Mouse (Mus musculus): ENCODE results near the gene Stk32c. TPM values are rescaled to one million over a fixed set of nuclear protein-coding genes. Genes with fewer than 3 reads are reported as not detected.

Stk32c gene
- polyA plus RNA-seq, 1 experiment: 15.1 TPM

GRCm38 (mm10) chr7:139093781-139094180 lies 119.3 kb downstream of the Stk32c start:
- no peak for DNase-seq (ENCODE audit: low spot score)

DNA sequence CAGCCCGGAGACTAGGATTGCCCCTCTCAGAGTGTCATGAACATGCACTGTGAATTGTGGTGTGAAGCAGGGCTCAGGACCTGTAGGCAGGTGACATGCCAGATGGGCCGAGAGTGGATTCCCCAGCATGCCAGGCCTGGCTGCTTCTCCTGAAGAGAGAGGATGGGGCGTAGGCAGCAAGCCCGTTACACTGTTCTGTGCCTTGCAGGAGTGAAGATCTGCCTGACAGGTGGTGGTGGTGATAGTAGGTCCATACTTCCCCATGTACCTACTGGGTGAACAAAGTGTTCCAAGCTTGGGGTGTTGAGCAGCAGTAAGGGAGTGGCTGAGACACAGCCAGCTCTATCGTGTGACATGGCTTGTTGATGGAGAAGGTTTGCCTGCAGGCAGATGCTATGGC lies 120.0 kb downstream of the Stk32c start:
- DNase-seq (ENCODE audit: low spot score): no peak

DNA sequence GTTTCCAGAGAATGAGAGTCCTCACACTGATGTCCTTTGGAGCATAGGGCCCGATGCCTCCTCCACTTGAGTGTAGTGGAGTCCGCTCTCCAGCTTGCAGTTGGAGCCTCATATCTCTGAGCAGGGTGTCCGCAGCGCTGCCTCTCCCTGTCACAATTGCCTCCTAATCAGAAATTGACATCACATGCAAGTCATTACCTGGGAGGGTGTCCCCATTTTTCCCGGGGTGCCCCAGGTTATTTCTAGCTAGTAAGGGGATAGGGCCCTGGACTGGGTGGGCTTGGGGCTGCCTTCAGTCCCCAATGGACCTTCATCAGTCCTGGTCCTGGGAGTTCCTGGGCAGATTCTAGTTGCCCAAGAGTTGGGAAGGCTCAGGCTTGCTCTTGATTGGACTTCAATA lies 120.4 kb downstream of the Stk32c start:
- no peak for DNase-seq (ENCODE audit: low spot score)

DNA sequence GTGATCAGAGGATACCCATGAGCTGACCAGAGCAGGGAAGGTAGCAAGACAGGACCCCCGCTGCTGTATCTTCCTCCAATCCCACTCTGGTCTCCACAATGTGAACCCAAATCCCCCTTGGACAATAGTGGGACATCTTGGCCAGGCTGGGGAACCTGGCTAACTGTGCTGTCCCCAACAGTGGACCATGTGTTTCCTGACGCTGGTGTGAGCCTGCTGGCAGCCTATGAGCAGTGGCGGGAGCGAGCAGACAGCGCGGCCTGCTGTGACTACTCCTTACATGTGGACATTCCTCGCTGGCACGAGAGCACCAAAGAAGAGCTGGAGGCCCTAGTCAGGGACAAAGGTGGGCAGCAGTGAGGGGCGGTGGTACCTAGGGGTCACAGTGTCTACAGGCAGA lies 121.4 kb downstream of the Stk32c start:
- no peak for DNase-seq (ENCODE audit: low spot score)

DNA sequence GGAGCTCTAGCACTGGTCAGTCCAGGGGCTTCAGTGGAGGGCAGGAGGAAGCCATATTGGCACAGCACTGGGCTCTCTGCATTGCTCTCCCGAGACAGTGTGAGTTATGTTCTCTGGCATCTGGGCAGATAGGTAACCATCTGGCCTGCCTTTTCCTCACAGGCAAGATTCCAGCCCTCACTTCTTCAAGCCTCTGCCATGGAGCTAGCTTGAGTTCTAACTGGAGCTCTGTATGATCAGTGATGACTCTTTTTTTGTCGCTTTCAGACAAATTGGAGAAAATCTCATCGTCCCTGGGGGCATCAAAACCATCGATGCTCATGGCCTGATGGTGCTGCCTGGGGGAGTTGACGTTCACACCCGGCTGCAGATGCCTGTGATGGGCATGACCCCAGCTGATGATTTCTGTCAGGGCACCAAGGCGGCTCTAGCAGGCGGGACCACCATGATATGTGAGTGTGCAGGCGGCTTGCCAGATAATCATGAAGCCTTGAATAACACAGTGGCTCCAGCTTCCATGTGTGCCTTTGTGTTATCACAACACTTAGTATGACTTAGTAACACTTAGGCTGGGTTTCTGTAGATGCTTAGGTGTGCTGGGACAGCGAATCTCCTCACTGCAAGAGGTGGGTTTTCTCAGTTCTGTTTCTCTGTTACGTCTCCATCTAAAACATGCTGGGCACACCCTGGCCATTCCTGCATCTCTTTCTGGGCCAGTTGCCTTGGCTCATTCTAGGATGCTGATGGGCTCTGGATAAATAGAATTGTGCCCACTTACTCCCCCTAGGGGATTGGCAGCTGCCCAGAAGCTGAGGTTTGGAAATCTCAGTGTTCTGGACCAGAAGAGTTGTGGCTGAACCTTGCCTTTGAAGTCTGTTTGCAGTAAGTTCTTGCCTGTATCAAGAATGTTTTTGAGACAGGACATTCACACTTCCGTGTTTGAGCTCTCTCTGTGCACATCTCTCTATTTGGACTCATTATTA lies 122.9 kb downstream of the Stk32c start:
- DNase-seq (ENCODE audit: low spot score): no peak

DNA sequence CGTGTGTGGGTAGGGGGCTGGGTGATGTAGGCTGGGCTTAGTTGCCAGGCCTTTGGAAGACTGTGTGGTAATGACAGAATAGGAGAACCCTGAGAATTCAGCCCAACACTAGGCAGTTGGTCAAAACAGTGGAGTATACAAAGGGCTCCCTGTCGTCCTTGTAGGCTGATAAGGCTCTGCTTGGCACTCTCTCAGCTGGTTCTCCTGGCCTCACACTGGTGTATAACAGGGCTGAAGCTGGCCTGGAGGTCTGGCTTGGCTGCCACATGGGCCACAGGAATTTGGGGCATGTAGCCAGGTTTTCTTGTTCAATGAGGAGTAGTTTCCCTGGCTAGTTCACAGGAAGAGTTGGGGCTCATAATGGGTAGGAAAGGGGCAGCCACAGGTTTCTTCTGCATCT lies 125.3 kb downstream of the Stk32c start:
- no peak for DNase-seq (ENCODE audit: low spot score)

DNA sequence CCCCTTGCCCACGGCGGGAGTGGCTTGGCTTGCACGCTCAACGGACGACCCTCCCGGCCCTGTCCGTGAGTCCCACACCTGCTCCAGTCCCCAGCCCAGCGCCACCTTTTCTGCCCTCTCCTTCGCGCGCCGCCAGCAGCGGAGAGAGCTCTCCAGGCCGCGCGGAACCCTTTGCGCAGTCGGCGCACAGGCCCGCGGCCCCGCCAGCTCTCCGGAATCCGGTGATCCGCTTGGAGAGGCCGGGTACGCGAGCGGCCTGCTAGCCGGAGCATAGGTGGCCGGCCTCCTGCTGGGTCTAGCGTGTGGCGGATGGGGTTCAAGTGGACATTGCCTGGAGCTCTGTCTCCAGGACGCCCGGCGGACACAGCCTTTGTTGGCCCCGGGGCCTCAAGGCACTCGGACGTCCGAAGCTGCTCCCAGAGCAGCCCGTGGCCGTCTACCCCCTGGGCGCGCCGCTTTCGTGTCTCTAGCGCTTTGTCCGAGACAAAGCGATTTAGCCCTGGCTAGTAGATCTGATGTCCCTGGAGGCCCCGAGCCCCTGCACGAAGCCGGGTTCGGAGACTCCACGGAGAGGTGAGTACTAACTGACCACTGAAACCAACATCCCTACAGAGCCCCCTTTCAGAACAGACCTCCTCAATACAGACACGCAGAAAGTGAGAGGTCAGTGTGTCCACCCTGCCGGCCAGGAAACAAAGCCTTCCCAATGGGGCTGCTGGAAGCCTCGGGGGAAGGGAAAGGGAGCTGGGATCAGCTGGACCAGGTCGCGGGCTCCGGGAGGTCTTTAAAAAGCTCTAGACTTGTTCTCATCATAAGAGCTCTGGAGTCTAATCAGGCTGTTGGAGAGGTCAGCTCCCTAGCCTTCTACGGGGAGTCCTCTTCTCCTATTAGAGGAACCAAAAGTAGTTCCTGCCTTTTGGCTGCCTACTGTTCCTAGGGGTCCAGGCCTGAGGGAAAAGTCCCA lies 126.6 kb downstream of the Stk32c start:
- DNase-seq (ENCODE audit: low spot score): no peak

DNA sequence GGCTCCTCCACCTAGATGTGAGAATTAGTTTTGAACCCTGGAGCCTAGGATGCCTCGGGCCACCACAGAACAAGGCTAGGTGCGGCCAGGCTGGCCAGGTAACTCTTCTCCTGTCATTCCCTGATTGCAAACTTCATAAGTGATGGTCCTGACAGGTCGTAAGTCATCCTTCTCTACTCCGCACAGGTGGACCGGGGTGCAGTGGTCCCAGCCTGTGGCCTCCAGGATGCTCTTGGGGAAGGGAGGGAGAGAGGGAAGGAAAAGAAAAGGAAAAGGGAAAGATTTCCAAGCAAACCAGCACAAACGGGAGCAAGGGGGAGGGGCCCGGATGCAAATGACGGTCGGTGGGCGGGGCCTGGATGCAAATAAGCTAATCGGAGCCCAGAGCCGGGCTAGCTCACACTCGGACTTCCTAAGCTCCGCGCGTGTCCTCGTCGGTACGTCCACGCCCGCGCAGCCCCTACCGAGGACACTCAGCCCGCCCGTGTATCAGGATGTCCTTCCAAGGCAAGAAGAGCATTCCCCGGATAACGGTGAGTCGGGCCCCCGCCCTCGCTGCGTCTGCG lies 127.4 kb downstream of the Stk32c start, which contains the start of gene Dpysl4:
TSS of gene Dpysl4 (plus strand) at position 373 of the 566 bp plus-strand sequence.
- DNase-seq (ENCODE audit: low spot score): no peak

GRCm38 (mm10) chr7:139084316-139084715 lies 128.8 kb downstream of the Stk32c start:
- no peak for DNase-seq (ENCODE audit: low spot score)

DNA sequence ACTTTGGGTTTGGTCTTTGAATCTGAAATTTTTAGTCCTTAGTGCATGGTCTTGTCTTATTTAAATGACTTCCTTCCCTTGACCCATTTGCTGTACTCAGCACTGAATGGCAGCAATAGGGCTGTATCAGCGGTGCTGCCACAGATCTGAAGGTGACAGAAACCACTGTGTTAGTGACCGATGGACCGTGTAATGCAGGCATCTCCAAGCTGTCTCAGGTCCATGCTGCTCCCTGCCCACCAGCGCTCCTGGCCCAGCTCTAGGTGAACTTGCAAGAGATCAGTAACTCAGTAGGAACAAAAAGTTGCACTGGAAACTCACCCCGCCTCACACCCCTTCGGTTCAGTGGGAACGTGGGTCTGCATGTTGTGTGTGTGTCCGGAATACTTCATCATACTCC lies 130.8 kb downstream of the Stk32c start:
- DNase-seq (ENCODE audit: low spot score): no peak

- DNase-seq (ENCODE audit: low spot score): no peak
These were observed 131.9 kb downstream of the Stk32c start for GRCm38 (mm10) chr7:139081158-139081557.

GRCm38 (mm10) chr7:139080714-139081113 lies 132.4 kb downstream of the Stk32c start:
- DNase-seq (ENCODE audit: low spot score): no peak

GRCm38 (mm10) chr7:139079141-139079540 lies 134.0 kb downstream of the Stk32c start:
- DNase-seq (ENCODE audit: low spot score): no peak

DNA sequence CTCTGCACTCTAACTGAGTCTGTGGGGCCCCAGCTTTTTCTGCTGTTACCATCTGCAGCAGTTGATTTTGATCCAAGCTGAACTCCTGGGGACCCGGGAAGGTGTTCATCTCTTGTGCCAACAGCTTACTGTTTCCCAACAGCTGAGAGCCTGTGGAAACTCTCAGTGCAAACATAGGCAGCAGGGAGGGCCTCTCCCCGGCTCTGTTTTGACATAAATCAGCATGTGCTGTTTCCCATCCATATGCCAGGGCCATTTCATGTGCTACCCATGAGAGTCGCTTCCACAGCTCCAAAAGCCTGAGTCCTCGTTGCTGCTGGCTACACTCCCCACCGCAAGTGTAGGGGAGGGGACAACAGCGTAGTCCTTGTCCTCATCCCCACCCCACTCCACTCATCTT lies 134.9 kb downstream of the Stk32c start:
- no peak for DNase-seq (ENCODE audit: low spot score)

DNA sequence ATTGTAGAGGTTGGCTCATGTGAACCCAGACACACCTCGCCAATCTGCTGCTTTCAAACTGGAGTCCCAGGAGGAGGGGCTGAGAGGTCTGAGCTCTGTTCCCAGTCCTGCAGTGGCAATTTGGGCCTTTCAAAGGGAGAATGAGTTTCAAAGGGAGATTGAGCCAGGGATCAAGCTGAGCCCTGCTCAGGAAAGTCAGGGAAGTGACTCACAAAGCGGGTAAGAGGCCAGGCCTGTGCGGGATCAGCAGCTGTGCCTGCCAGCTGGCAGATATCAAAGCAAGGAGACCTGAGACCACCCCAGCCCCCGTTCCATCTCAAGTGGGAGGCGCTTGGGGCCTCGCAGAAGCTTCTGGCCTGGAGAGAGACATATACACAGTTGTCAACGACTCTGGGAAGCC lies 135.8 kb downstream of the Stk32c start:
- no peak for DNase-seq (ENCODE audit: low spot score)

DNA sequence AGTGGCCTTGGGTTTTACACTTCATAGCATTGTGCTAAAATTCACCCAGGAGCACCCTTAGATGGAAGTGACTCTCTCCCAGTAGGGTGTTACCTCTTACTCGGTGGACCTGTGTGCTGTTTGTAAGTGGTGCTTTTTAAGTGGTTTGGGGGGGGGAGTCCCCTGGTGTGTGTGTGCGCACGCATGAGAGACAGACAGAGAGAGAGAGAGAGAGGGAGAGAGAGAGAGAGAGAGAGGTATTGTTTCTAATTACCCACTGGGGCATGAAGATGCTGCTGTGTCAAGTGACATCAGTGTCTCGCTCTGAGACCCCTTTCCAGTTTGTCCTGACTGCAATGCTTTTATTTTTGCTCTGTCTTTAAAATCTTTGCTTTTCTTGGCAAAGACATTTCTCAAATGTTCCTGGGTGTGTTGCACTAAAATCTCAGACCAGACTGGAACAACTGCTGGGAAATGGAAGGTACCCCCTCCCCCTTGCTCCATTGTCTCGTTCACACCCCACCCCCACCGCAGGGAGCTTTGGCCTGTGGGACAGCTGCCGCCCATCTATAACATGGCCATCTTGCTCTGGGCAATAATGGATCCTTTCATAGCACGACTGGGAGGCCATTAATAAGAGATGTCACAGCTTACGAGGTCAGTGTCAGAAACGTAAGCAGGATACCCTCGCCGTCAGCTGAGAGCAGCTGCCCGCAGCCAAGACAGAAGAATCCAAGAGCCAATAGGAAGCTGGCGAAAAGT lies 137.9 kb downstream of the Stk32c start:
- DNase-seq (ENCODE audit: low spot score): no peak

DNA sequence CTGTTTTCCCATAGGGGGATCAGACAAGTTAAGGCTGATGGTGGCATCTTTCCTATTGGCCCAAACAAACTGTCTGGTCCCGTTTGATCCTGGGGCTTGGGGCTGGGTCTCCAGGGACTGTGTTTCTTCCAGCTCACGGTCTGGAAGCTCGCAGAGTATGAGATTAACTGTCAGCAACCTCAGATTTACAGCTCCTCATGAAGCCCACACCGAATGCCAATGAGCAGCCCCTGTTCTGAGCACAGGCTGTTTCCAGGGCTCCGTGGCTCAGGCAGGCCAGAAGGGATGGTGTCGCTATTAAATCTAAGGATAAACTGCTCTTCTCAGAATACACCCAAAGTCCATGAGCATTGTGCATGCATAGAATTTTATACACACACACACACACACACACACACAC lies 138.9 kb downstream of the Stk32c start:
- no peak for DNase-seq (ENCODE audit: low spot score)

DNA sequence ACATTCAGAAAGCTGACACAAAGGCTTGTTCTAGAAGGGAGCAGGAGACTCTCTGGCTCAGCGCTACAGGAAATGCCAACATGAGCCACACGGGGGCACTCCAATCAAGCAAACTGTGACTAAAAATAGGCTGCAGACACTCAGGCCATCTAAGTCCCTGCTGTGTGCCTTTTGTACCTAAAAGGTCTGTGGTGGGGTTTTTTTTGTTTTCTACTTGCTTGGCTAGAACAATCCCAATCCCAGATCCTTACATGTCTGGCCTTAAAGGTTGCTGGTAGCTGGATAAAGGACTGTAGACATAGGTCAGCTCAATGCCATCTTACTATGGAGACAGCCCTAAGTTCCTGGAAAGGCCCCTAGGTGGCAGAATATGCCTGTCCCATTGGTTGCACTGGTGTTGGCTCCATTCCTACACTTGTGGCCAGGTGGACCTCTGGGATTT lies 144.9 kb downstream of the Stk32c start:
- DNase-seq (ENCODE audit: low spot score): no peak

DNA sequence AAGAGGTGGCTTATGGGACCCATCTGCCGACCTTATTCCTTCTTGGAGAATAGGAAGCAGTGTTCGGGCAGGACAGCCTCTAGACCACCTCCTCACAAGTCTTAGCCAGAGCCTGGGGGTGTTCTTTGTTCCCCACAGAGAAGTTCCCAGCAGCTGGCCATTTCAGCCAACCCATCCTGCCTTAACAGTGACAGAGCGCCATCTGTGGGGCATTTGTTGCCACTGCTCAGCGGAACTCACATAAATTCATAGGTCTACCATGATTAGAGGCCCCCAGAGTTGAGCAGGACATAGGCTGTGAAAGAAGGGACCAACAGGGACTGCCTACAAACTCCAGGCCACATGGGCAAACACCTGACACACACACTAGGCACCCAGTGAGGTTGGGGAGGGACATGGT lies 149.7 kb downstream of the Stk32c start:
- no peak for DNase-seq (ENCODE audit: low spot score)
